Mouse (Mus musculus) brain, embryonic 18.5 days (tissue): ENCODE data around the gene Nipal4.

Source experiments
- DNase-seq: peaks from one replicate; pipeline ENCODE4 v3.0.0-alpha.2; 2012; ENCODE audit warnings: low read depth, low spot score

Gene Nipal4

GRCm38 (mm10) chr11:46168506-46168905 is 2.2 kb upstream of the Nipal4 start:
- DNase-seq: no peak

DNA sequence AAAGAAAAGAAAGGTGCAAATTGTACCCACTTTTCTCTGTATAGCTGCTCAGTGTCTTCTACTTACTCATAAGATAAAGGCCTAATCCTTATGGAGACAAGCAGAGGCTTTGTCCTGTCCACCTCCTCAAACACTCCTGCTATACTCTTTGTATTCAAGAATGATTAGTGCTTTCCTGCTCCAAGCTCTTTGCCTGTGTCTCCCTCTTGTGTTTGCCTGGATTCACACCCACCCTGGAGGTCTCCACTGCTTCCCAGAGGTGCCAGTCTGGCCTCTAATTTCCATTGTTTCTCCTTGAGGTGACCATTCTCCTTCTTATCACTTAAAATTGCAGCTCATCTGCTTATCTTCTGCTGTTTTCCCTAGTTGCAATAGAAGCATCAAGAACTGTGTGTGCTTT is 8.8 kb downstream of the Nipal4 start:
- no peak for DNase-seq

DNA sequence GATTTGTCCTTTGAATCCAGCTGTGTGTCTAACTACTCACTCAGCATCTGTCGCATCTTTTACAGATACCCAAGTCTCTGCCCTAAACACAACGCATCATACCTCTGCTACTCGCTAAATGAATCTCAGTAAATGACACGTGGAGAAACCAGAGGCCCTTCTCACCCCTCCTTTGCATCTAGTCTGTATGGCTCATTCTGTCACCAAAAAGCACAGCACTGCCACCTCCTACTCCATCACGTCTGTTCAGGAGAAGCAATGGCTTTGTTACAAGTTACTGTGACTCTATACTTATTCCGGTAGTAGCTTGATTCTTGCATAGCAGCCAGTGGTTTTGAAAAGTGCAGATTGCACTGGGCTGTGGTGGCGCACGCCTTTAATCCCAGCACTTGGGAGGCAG is 9.4 kb downstream of the Nipal4 start:
- DNase-seq: no peak

- DNase-seq: no peak
Measured at GRCm38 (mm10) chr11:46146619-46147018, 19.7 kb downstream of the Nipal4 start.

GRCm38 (mm10) chr11:46145163-46145875 is 21.0 kb downstream of the Nipal4 start:
- DNase-seq: no peak

GRCm38 (mm10) chr11:46143342-46143741 is 23.0 kb downstream of the Nipal4 start:
- no peak for DNase-seq

- no peak for DNase-seq
Measured at GRCm38 (mm10) chr11:46134899-46135298, 31.4 kb downstream of the Nipal4 start.

DNA sequence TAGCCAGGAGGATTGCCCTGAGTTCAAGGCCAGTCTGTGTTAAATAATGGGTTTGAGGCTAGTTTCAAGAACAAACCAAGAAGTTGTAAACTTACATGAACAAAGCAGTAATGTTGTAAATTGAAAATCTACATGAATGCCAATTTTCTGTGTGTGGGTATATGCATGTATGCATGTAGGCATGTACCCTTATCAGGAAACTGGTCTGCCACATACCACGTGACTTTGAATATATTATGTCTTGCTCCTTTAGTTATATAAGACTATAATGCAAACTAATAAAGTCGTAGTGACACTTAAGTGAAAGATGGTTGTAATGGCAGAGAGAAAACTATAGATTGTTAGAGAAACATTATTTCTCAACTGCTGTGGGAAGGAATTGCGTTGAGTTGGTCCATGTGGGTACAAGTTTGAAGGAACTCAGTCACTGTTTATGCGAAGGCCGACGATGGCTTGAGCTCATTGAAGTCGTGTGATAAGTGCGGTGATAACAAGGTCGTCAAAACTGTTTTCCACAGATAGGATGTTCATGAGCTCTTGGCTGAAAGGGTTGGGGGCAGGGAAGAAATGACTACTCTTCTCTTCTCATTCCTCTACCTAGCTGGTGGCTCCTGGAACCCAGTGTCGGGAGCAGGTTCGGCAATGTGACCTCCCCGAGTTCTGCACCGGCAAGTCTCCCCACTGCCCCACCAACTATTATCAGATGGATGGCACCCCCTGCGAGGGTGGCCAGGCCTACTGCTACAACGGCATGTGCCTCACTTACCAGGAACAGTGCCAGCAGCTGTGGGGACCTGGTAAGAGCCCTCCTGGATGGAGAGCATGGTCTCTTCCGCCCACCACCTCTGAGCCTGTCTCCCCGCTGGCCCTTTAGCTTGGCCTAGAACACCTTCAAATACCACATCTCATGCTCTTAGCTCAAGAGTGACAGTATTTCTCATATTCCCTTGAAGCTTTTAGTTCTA is 35.0 kb downstream of the Nipal4 start:
- DNase-seq: no peak

DNA sequence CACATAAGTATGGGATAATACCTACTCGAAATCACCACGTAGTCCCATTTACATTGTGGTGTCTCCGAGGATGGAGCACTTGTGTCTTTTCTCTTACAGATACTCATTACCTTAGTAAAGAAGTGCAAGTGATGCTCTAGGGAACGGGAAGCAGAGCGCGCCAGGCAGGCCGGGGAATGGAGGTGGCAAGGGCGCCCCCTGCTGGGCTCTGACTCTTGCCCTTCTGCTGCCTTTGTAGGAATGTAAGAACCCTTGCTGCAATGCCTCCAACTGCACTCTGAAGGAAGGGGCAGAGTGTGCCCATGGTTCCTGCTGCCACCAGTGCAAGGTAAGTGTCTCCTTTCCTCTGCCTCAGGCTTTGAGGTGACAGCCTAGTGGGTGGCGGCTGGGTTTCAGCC is 37.8 kb downstream of the Nipal4 start:
- DNase-seq: no peak

DNA sequence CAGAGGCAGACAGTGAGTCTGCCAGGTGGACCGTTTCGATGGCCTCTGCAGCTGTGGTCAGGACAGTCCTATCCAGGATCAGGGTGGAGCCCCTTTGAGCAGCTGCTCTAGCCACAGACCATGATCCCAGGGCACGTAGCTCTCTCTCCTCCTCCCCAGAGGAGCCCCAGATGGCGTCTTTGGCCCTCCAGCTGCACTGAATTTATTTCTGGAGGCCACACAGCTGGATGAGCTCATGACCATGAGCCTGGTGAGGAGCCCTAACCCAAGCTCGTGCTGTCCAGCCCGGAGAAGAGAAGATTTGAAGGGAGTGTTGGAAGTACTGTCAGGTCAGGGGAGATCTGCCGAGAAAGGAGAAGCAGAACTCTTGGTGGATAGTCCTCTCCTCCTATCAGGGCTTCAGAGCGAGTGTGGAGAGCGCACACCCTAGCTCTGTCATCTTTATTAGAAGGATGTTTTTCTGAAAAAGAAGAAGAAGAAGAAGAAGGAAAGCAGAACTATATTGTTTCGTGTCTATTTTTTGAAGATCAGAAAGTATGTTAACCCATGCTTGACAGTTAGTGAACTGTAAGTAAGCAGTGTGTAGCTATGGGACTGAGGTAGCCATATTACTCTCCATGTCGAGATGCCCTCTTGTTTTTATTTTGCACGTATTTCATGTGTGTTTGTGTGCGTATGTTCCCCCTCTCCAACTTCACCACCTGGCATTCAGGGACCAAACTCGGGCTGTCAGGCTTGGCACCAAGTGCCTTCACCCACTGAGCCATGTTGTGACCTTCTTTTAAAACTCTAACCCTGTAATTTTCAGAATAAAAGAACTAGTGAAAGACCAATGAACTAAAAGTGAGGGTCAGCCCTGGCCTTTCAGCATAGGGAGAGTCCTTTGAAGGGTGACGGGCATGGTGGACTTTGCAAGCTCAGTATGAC is 38.4 kb downstream of the Nipal4 start:
- no peak for DNase-seq

- DNase-seq: no peak
Measured at GRCm38 (mm10) chr11:46126827-46127410, 39.4 kb downstream of the Nipal4 start.

- no peak for DNase-seq
Measured at GRCm38 (mm10) chr11:46126317-46126716, 40.0 kb downstream of the Nipal4 start.

GRCm38 (mm10) chr11:46125835-46126229 is 40.5 kb downstream of the Nipal4 start:
- DNase-seq: no peak

GRCm38 (mm10) chr11:46125093-46125834 is 41.0 kb downstream of the Nipal4 start:
- no peak for DNase-seq

- no peak for DNase-seq
Measured at GRCm38 (mm10) chr11:46123328-46123866, 42.9 kb downstream of the Nipal4 start.

DNA sequence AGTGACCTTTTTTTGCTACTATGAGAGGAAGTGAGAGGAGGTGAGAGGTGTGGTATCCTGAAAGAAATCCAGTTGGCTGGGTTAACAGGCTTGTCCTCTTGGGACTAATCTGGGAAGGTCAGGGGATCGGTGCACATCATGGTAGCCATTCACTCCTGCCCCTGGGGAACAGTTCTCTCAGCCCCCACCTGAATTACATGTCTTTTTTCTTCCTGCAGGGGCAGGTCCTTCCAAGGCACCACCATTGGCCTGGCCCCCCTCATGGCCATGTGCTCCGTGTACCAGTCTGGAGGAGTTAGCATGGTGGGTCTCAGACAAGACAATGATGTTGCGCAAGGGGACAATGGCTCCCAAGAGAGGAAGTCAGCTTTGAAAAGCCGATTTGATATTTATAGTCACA is 43.4 kb downstream of the Nipal4 start:
- no peak for DNase-seq

- DNase-seq: no peak
Measured at GRCm38 (mm10) chr11:46121666-46122065, 44.6 kb downstream of the Nipal4 start.

DNA sequence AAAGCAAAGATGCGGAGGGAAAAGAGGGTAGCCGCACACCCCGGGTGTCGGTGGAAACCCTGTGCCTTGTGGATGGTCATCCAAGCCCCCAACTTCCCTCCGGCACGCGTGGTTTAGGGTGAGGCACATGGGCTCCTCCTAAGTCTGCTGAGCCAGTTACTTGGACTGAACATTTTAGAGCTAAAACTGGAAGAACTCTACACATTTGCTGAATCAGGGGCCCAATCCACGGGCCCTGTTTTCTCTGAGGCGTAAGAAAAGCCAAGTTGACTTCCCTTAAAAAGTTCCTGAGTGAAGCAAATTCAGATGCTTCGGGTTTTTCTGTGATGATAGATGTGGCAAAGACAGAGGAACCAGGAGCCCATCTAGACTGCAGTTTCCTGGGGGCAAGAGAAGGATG is 46.2 kb downstream of the Nipal4 start:
- DNase-seq: no peak

- no peak for DNase-seq
Measured at GRCm38 (mm10) chr11:46119624-46120023, 46.7 kb downstream of the Nipal4 start.

GRCm38 (mm10) chr11:46116510-46116909 is 49.8 kb downstream of the Nipal4 start:
- no peak for DNase-seq
